Mouse (Mus musculus) R1 (cell line): Measurements from ENCODE around the gene Hoxa11.

Source experiments
- DNase-seq: peaks from one replicate; pipeline ENCODE4 v3.0.0-alpha.2; 2018; ENCODE audit warnings: low read depth, low spot score

Gene Hoxa11

DNA sequence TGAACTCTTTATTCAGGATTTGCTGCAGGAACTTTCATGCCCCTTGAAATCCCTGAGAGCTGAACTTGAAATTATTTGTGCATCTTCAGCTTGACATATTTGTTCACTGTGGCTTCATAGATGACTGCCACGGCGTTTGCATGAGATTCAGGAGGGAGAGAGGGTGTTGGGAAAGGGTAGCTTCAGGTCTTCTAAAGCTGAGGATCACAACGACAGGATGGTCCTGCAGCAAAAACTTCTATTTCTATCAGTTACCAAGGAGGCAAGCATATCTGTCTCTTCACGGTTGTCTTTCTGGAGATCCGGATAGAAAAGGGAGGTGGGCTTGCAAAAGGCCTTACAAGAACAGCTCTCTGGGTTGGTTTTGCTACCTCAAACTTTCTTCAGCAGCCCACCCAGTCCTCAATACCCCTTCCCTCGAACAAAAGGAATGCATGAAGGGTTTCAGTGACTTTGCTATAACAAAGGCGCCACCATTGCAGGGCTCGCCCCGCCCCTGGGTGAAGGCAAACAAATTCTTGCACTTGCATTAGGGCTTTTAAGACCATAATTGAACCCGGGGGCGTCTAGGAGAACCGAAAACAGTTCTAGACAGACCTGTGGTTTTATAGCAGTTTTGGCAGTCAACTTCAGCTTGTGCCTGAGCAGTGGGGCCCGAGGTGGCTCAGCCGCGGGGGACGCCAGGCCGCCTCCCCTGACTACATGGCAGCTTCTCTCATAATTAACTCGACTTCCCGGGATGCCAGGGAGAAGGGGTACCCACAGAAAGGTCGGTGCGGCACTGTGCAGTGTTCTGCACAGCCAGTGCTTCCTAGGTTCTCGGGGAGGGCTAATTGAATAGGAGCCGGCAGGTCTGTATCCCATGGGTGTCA is 2.4 kb upstream of the Hoxa11 start:
- peak; percentile 40 for DNase-seq

DNA sequence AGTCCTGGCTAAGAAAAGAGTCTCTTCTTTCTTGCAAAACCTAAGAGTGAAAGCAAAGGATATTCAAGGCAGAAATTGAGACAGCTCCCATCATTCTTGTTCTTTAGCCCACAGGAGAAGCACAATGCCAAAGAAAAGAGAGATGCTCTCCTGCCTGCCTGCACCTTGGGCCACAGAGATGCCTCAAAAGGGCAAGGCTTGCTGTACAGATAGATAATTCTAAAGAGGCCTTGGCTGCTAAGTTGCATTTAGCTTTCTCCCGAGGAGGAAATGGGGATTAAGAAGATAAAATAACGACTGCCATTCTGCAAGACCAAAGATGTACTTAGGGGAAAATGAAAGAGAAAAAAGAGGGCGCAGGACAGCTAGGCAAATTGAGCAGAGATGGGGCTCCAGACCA is 1.3 kb upstream of the Hoxa11 start:
- DNase-seq: no peak

DNA sequence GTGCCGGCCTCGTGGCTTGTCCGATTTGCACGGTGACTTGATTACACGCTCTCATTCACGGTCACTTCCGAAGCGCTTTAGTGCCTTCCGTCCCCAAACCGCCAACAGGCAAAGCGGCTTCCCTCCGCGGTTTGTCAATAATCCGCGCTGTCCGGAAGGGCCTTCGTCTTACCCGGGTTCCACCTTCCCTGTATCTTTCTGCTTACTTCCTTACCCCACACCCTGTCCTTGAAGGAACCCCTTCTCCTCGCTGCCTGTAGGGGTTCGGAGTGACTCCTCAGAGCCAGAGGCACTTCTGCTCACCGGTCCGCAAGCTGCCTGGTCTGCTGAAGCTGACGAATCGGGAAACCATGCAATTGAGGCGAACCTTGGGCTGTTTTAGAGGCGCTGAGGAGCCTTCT is 793 bp upstream of the Hoxa11 start:
- DNase-seq: peak; percentile 49

DNA sequence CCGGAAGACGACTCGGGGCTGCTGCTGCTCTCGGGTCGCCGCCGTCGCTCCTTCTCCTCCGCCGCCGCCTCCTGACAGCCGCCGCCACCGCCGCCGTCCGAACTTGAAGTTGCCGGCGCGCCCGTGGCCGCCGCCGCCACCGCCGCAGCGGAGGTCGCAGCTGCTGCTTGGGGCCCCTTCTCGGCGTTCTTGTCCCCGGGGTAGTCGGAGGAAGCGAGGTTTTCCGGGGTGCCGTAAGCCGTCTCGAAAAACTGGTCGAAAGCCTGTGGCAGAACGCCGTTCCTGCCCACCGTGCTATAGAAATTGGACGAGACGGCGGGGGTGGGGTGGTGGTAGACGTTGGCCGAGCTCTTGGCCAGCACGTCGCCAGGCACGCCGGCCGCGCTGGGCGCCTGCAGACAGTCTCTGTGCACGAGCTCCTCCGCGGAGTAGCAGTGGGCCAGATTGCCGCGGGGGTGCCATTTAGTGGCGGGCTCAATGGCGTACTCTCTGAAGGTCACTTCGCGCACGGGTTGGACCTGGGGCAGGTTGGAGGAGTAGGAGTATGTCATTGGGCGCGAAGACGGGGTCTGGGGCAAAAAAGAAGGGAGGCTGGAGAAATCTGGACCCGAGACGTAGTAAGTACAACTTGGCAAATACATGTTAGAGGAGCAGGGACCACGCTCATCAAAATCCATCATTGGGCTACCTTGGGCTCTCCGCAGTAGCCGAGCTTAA is 412 bp downstream of the Hoxa11 start:
- peak; percentile 57 for DNase-seq

DNA sequence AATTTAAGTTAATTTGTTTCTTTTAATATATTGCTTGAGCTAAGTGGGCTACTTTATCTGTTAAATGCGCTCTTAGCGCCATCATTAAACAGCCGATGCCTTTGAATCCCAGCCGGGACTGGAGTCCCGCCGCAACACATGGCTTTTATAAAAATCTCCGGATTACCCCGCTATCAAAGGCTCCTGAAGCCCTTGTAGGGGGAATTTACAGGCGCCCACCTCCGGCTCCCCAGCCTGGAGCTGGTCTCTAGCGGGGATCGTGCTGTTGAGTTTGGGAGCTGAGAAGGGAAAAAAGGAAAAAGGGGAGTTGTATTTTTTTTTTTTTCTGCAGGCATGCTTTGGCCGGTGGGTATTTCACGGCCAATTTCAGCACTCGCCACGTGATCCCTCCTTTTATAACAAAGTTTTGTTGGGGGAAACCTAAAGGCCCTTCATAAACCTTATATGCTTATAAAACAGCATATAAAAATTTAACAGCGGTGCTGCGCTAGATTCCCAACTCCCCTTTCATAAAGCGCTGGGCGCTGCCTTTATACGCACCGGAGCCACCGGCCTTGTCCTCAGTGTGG is 1.1 kb downstream of the Hoxa11 start:
- DNase-seq: no peak

DNA sequence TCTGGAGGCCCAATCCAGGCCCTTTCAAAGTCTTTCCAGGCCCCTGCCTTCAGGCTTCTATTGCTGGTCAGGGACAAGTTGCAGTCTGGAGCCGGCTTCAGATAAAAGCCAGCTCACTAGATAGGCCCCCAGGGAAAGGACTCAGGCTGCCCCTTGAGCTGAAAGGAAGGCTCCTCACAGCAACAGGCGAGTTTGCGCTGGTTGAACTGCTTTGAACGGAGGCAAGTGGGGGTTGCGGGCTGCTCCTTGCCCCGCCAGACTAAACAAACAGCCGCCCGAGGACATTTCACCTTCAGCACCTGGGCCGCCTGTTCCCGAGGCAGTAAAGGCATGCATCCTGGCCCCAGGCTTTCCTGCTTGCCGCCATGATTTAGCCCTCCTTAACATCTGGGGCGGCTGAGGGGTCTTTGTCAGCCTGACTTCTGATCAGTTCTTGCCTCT is 1.9 kb downstream of the Hoxa11 start:
- DNase-seq: peak; percentile 26

DNA sequence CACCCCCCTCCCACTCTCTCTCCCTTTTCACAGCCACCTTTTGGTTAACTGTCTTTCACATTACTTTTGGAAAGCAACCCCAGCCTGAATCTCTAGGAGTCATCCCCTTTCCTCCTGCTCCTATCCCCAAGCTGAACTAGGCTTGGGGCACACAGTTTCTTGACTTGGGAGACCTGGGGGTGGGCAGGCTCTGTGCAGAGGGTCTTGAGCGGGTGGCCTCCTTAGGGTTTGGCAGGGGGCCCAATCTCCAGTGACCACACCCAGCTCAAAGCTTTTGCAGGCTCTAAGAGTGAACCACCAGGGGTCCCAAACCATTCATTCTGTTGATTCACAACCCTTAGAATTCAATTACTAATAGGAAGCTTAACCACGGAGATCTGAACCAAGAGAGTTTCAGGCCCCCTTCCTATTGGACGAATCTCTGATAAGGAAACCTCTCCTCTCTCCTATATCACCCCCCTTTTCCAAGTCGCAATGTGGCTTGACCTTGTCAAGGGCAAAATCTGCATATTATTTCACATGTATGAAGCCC is 2.7 kb downstream of the Hoxa11 start:
- peak; percentile 38 for DNase-seq

DNA sequence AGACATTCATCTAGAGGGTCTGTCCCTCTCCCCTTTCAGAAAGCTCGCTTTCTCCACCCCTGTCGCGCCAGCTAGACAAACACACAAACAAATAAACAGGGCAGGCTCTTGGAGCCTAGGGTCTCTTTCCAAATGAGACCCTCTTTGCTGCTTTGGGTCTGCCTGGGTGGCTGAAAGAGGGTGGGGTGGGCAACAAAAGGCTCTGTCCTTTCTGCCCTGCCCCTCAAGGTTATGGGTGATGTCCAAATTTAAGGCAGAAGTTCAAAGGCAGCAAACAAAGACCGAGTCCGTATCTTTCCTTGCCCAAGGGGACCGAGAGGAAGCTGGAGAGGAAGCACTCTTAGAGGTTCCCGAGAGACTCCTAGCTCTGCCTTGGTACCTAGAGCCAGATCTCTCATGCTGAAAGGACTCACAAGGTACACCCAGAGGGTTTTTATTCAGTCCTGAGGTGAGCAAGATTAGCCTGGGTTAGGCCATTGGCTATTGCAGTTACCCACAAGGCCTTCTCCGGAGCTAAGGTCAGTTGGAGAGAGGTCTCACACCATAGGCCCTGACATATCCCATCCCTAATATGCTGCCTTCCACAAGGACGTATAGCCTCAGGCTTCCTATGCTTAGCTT is 4.5 kb downstream of the Hoxa11 start:
- DNase-seq: no peak

DNA sequence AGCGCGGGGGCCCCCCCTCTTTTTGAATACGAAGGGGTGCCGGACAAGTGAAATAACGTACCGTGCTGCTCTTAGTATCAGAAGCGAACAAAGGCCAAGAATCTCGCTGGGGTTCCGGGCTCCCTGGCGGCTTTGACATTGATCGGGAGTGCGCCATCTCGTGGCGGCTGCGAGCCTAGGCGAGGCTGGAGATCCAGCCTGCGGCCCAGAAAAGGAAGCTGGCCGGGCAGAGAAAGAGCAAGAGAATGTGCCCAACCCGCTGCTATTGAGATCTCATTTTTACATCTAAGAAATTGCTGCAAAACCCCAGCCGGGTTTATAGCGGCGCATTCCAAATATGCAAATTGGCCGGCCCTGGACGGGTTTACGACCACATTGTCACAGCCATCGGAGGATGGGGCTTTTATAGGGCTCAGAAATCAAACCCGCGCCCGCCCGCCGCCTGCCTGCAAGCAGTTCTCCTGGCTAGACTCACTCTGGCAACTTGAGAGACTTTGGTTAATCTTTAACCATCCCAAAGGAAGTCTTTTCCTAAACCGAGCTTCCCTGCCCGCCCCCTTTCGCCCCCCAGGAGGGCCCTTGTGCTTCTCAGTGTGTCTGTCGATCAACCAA is 5.1 kb downstream of the Hoxa11 start, which contains the start of gene Hoxa10:
Gene Hoxa10, minus strand, starts transcription at position 466 of the 612 bp plus-strand sequence.
- peak; percentile 85 for DNase-seq

DNA sequence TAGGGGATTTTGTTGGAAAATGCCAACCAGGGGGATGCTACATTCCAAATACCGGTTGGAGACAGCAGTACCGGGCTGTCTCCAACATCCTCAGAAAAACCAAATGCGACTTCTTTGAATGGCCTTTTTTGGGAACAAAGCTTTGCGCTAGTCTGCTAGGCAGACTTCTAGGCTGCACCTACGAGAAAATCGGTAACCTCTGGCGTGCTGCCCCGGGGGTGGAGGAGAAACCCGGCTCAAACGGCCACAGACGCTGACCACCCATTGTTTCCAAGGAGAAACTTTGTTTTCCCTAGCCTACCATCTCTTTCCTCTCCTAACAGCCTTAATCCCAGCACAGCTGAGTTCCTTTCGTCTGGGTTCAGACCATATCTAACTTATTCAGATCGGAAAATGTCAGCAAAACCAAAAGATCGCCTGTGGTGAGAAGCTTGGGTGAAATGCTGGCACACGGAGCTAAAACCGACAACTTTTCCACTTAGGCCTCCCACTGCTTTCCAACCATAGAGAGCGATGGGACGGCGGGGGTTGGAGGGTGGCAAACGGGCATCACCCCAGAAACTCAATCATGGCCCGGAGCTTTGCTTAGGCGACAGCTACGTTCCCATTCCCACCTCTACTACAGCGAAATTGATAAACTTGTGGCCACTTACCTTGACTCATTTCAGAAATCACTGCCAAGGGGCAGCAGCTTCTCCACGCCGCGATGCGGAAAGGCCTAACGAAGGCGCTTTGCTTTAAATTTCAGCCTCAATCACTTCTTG is 5.8 kb downstream of the Hoxa11 start:
- DNase-seq: no peak

DNA sequence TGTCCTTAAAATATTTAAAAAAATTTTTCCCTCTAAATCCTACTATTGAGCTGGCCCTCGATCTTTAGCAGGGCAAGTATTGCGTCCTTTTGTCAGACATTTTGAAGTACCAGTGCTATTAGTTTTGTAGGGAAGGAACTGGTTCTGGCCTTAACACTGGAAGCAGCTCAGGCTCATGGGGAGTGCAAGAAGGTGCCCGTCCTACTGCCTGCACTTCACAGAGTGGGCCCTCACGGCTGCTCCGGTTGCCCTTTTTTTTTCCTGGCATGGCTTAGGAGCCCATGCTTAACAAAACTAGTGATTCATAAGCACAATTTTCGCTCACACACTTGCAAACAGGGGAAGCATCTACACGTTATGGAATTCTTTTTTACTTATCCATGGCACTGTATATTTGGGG is 6.6 kb downstream of the Hoxa11 start:
- DNase-seq: no peak

DNA sequence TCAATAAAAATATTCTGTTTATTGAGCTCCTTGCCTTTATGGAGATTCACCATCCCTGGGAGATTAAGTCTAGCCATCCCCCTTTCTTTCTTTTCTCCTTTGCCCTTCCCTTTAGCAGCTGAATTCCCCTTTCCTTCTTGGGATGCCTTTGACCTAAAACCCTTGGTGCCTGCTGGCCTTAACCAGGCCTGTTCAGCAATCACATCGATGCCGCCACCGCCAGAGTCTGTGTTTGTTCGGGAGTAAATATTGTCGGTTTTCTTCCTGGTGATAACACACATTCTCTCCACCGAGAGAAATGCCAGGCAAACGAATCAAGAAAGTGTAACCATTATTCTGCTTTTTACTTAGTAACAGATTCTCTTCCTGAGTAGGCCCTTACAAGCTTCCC is 7.5 kb downstream of the Hoxa11 start:
- no peak for DNase-seq

DNA sequence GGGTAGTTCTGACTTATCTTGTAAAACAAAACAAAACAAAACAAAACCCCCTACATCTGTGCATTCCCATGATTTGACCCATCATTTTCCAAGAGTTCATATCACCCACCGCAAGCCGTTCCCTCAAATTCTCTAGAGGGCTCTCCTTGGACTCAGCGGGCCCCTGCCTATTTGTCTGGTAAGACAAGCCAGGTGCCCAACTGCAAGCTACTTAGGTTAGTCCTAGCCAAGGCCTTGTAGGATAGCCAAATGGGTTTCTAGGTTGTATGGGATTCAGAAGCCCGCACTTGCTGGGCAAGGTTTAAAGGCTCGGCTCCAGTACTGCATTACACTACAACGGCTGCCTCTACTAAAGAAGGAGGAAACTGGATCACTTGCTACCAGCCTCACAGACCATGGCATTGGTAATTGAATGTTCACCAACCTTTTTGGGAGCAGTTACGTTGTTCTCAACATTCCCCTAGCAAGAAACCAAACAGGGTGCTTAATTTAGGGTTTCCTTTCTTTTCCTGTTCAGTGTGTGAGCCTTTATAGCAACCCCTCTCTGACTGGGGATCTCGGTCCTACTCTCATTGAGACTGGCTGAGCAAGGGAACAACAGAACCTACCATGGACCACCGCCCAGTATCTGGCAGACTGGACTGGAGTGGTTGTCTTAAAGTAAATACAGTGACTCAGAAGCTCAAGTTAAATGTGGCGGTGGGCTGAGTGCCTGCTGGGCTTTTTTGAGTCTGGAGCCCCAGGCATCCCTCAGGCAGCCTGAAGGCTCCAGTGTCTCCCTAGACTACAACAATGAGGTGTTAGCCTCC is 8.1 kb downstream of the Hoxa11 start:
- DNase-seq: no peak

DNA sequence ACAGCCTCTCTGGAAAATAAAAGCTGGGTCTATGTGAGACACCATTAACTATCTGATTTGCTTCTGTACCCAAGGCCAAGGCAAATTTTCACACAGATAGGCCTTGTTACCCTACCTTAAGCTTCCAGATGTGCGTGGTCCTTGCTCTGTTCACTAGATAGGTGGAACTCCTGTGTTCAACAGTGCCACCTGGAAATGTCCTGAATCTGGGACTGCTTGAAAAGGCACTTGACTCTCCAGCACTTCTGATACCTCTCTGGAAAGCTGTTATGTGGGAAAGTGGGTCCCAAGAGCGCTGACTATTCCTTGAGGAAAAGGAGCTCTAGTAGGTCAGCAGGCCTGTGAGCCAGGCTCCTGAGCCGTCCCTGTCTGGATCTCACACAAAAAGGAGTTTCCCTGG is 8.8 kb downstream of the Hoxa11 start:
- DNase-seq: no peak

DNA sequence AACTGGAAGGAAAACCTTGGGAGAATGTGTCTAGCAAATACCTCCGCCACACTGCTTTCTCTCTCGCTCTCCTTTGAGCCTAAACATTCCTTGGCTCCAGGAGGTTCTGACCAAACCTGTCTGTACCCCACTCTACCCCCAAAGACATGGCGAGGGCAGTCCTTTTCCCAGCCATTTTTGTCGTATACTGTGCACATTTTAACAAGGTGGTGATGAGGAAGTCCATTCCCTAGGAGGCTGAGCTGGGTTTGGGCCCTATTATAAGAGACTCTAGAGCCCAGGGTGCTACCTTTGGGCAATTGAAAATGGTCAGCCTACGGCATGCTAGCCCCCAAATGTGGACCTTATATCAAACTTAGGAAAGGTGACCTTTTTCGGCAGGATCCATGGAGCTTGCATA is 9.7 kb downstream of the Hoxa11 start:
- DNase-seq: no peak

DNA sequence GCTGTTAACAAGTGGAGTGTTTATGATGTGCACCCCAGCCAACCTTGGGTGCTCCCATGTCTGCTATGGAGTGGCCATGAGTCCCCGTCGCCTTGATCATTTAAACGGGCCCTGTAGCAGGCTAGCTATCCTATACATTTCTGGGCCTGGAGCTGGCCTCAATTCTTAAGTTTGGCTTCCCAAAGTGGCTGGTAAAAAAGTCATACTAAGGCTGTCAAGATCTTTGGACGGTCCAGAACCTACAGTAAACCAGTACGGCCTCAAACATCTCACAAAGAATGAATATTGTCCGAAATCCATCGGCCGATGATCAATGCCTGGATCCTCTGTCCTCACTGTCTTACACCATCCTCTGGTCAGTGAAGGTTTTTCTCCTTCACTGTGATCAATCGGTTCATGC is 10.3 kb downstream of the Hoxa11 start:
- no peak for DNase-seq

DNA sequence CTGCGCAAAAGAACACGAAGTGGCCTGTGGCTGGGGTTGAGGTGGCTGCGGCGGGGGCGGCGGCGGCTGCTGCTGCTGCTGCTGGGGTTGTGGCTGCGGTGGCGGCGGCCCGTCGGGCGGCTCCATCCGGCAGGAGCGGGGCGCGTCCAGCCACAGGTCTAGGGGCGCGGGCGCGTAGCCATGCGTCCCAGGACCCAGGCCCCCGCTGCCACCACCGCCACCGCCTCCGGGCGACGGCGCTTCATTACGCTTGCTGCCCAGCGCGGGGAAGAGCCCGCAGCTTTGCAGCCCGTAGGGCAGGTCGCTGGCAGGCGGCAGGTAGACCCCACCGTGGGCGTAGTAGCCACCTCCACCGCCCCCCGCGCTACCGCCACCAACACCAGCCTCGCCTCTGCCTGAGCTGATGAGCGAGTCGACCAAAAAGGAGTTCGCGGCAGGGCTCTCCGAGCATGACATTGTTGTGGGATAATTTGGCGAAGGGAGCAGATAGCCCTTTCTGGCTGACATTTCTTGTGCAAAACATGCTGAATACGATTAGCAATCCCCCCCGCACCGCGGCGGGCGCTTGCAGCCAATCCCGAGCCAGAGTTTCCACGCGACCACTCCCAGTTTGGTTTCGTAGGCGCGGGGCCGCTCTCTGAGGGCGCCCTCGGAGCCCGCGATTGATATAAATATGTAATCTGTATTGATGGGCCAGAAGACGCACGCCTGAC is 11.0 kb downstream of the Hoxa11 start:
- peak; percentile 54 for DNase-seq

DNA sequence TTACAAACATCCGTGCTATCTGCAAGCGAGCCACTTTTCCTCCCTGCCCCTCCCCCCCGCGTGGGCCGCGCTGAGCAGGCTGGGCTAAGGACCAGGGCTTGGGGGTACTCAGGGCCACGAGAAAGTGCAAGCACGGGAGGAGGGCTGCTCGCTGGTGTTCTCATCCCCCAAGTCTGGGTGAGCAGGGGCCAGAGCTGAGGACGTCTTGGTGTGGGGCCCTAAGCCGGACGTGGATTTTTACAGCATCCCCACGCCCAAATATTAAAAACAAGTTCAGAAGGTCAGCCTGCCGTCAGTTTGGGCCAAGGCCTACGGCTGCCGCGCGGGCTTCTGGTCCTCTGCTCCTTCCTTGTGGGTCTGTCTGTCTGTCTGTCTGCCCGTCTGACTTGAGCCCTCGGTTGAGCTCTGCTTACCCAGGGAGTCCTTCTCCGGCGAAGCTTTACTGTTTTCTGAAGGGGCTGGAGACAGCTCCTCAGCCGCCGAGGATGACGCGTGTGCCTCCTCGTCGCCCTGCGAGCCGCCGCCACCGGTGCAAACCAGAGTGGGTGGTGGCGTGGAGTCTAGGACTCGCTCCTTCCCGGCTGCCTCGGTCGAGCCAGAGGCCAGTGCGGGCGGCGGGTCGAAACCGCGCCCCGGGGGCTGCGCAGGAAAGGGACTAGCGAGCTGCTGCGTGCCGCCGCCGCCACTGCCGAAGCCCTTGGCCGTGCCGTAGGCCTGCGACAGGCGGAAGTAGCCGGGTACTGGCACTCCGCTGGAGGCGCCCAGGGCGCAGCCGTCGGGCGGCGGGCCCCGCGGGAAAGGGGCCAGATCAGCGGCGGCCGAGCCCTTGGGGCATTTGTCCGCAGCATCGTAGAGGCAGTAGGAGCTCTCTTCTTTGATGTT is 11.8 kb downstream of the Hoxa11 start:
- peak; percentile 55 for DNase-seq
